ENCODE assay signal across 8 mouse cellular contexts in the genomic region with DNA sequence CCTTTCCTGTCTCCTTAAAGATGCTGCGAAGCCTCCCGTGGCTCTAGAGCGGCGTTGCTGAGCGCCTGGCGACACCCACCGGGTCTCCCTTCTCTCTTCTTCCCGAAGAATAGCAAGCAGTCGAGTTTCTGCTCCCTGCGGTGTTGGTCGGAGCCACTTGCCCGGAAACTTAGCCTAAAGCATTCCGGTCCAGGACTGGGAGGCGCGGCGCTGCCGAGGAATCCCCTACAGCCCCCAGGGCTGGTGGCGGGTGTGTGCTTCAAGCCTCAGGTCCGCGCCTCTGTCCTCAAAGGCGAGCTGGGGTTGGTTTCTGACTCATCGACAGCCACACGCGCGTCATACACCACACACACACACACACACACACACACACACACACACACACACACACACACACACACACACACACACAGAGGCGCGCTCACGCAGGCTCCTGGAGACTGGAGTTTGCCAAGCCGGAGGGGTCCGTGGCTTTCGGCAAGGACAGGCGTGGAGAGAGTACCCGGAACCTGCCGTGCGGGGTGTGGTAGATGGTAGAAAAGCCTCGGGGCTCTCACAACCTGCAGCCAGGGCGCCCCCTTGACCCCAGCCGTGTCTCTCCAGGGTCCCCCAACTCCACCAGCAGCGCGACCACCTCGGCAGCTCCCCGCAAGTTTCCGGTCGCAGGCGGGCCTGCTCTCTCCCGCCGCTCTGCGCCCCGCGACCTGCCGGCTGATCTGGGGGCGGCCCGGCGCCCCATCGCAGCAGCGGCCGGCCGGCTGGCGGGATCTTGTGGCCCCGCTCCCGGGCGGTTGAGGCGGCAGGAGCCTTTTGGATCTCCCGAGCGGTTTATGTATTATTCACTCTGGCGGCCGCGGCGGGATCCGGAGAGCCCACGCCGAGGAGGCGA.
DNase-seq lines count a peak whose midpoint lies in the region; ATAC-seq and TF ChIP-seq lines count a peak whose summit lies in the region.

No protein-coding gene starts in this region.

- ATAC-seq in forebrain, postnatal 0 days, result no peak
- no peak for ATAC-seq in intestine, postnatal 0 days
- ATAC-seq in liver, embryonic 11.5 days (replicated peaks; ENCODE audit: low FRiP score), result no peak
- no peak for ATAC-seq in neural tube, embryonic 13.5 days (ENCODE audit: low read depth)
- ATAC-seq in erythroblast, adult 5-6 weeks (replicated peaks; ENCODE audit: low FRiP score, poor library complexity, severe bottlenecking), result no peak

- TF ChIP-seq CTCF in lung, adult 2 months (IDR thresholded peaks at IDR 0.05; ENCODE audit: insufficient read depth, low read length), result no peak
- TF ChIP-seq CTCF in forebrain, postnatal 0 days (IDR thresholded peaks at IDR 0.05; ENCODE audit: low read depth), result no peak
- no peak for TF ChIP-seq CTCF in intestine, postnatal 0 days (IDR thresholded peaks at IDR 0.05; ENCODE audit: low read depth)

- TF ChIP-seq POLR2A in lung, adult 2 months (IDR thresholded peaks at IDR 0.05; ENCODE audit: borderline replicate concordance, extremely low read depth, low read depth, low read length), result no peak

- H3K4me2 ChIP-seq in forebrain, postnatal 0 days (ENCODE audit: low read depth), result peak overlapping the region; percentile 100
- peak overlapping the region; percentile 99 for H3K4me2 ChIP-seq in intestine, postnatal 0 days (replicated peaks; ENCODE audit: low read depth)
- H3K4me2 ChIP-seq in liver, embryonic 11.5 days, result peak overlapping the region; percentile 97
- H3K4me2 ChIP-seq in neural tube, embryonic 13.5 days, result peak overlapping the region; percentile 100

- H3K9me3 ChIP-seq in forebrain, postnatal 0 days (ENCODE audit: low read length), result no peaks in the 10 kb centered on the region
- H3K9me3 ChIP-seq in intestine, postnatal 0 days (ENCODE audit: control insufficient read depth), result no peaks in the 10 kb centered on the region
- H3K9me3 ChIP-seq in liver, embryonic 11.5 days (ENCODE audit: control insufficient read depth, low read length), result no peaks in the 10 kb centered on the region
- no peaks in the 10 kb centered on the region for H3K9me3 ChIP-seq in neural tube, embryonic 13.5 days

- no peak overlapping the region for H3K27ac ChIP-seq in forebrain, postnatal 0 days (ENCODE audit: low read depth, low read length)
- no peak overlapping the region for H3K27ac ChIP-seq in intestine, postnatal 0 days (ENCODE audit: low read depth, low read length)
- H3K27ac ChIP-seq in liver, embryonic 11.5 days (ENCODE audit: low read depth, low read length), result no peak overlapping the region
- H3K27ac ChIP-seq in neural tube, embryonic 13.5 days (replicated peaks), result no peak overlapping the region

- H3K27me3 ChIP-seq in forebrain, postnatal 0 days (ENCODE audit: insufficient read depth, low read length), result peaks cover 3% of the 10 kb centered on the region; the same call in 1 of the 2 replicates
- peaks cover 48% of the 10 kb centered on the region for H3K27me3 ChIP-seq in intestine, postnatal 0 days (replicated peaks; ENCODE audit: control insufficient read depth, insufficient read depth, low read length)
- H3K27me3 ChIP-seq in liver, embryonic 11.5 days (replicated peaks; ENCODE audit: control insufficient read depth, insufficient read depth, low read length), result peaks cover 57% of the 10 kb centered on the region
- H3K27me3 ChIP-seq in neural tube, embryonic 13.5 days, result peaks cover 63% of the 10 kb centered on the region

- peak overlapping the region; percentile 26 for H3K4me3 ChIP-seq in lung, adult 2 months (replicated peaks; ENCODE audit: extremely low read depth, low read depth, low read length)
- peak overlapping the region; percentile 64 for H3K4me3 ChIP-seq in forebrain, postnatal 0 days (ENCODE audit: low read depth, low read length)
- peak overlapping the region; percentile 76 for H3K4me3 ChIP-seq in intestine, postnatal 0 days (ENCODE audit: low read depth, low read length)
- peak overlapping the region; percentile 71 for H3K4me3 ChIP-seq in liver, embryonic 11.5 days (ENCODE audit: low read depth, low read length)
- peak overlapping the region; percentile 58 for H3K4me3 ChIP-seq in neural tube, embryonic 13.5 days

- peak; percentile 9 for DNase-seq in lung, adult 2 months
- no peak for DNase-seq in lung, postnatal 25 days (ENCODE audit: low spot score)
- peak; percentile 58 for DNase-seq in cerebellum, adult 11-12 months
- peak; percentile 64 for DNase-seq in forebrain, postnatal 0 days
- DNase-seq in liver, embryonic 11.5 days (ENCODE audit: low spot score), result peak; percentile 49

- no peaks in the 10 kb centered on the region for H3K36me3 ChIP-seq in forebrain, postnatal 0 days (ENCODE audit: insufficient read depth)
- H3K36me3 ChIP-seq in intestine, postnatal 0 days (ENCODE audit: control insufficient read depth, insufficient read depth), result no peaks in the 10 kb centered on the region
- no peaks in the 10 kb centered on the region for H3K36me3 ChIP-seq in liver, embryonic 11.5 days (ENCODE audit: control insufficient read depth, insufficient read depth, low read length)
- no peaks in the 10 kb centered on the region for H3K36me3 ChIP-seq in neural tube, embryonic 13.5 days

- peak overlapping the region; percentile 63 for H3K9ac ChIP-seq in forebrain, postnatal 0 days
- H3K9ac ChIP-seq in intestine, postnatal 0 days (ENCODE audit: low read depth, low read length), result peak overlapping the region; percentile 48
- peak overlapping the region; percentile 8; the same call in 1 of the 2 replicates for H3K9ac ChIP-seq in liver, embryonic 11.5 days (ENCODE audit: low read depth, low read length)
- H3K9ac ChIP-seq in neural tube, embryonic 13.5 days, result peak overlapping the region; percentile 71

- 2% methylated on average over 72 of the region's 73 CpGs for WGBS in lung, adult 2 months
- WGBS in forebrain, postnatal 0 days, result under 1% methylated on average over 69 of the region's 73 CpGs
- under 1% methylated on average over 70 of the region's 73 CpGs for WGBS in intestine, postnatal 0 days
- WGBS in liver, embryonic 11.5 days, result under 1% methylated on average over 69 of the region's 73 CpGs
- under 1% methylated on average over 73 of the region's 73 CpGs for WGBS in neural tube, embryonic 13.5 days

- H3K4me1 ChIP-seq in lung, adult 2 months (ENCODE audit: control insufficient read depth, insufficient read depth, low read length), result peaks cover 18% of the 10 kb centered on the region
- H3K4me1 ChIP-seq in forebrain, postnatal 0 days (ENCODE audit: insufficient read depth), result no peaks in the 10 kb centered on the region
- peaks cover 8% of the 10 kb centered on the region for H3K4me1 ChIP-seq in intestine, postnatal 0 days (replicated peaks; ENCODE audit: control insufficient read depth, insufficient read depth, low read length)
- no peaks in the 10 kb centered on the region for H3K4me1 ChIP-seq in liver, embryonic 11.5 days (replicated peaks; ENCODE audit: control insufficient read depth, insufficient read depth, low read length)
- H3K4me1 ChIP-seq in neural tube, embryonic 13.5 days (replicated peaks), result peaks cover 43% of the 10 kb centered on the region

Comparison
In these comparisons a context has a peak if more than half of its experiments do, and no peak if none do; other contexts are left out.
1. H3K4me3 ChIP-seq: peak in every context shown above with its lines; median percentile 76 in intestine, postnatal 0 days; 71 in liver, embryonic 11.5 days; 64 in forebrain, postnatal 0 days; 58 in neural tube, embryonic 13.5 days; 26 in lung, adult 2 months.
2. H3K9ac ChIP-seq: peak in every context shown above with its lines; median percentile 71 in neural tube, embryonic 13.5 days; 63 in forebrain, postnatal 0 days; 48 in intestine, postnatal 0 days; 8 in liver, embryonic 11.5 days.